Mouse (Mus musculus) stomach, postnatal 0 days (tissue): ENCODE results near the gene Clec16a. TPM values are rescaled to one million over a fixed set of nuclear protein-coding genes. Genes with fewer than 3 reads are reported as not detected.

ENCODE experiments used
- ATAC-seq: fragments of 200-750 bp; cut with Nextera tagmentation; 2 replicates; pipeline ENCODE4 v1.8.0; 2017; ENCODE audit not compliant: low FRiP score, low TSS enrichment
- DNase-seq: peaks from one replicate; pipeline ENCODE4 v3.0.0-alpha.2; 2016; ENCODE audit warnings: low spot score
- H3K27ac ChIP-seq: fragments of 300-500 bp; sonication (generic); replicated peaks from 2 replicates; pipeline ENCODE4 v1.5.1; 2014; ENCODE audit warnings: mild to moderate bottlenecking, control low read depth
- H3K27me3 ChIP-seq: fragments of 300-500 bp; sonication (generic); 2 replicates; pipeline ENCODE4 v1.6.1; 2014; ENCODE audit warnings: low read length; ENCODE audit not compliant: control insufficient read depth, insufficient read depth
- H3K36me3 ChIP-seq: fragments of 300-500 bp; sonication (generic); 2 replicates; pipeline ENCODE4 v1.6.1; 2014; ENCODE audit warnings: low read length, mixed read lengths; ENCODE audit not compliant: control insufficient read depth, insufficient read depth
- H3K4me1 ChIP-seq: fragments of 300-500 bp; sonication (generic); replicated peaks from 2 replicates; pipeline ENCODE4 v1.6.1; 2014; ENCODE audit warnings: antibody characterized with exemption; ENCODE audit not compliant: control insufficient read depth, insufficient read depth
- H3K4me2 ChIP-seq: fragments of 300-500 bp; sonication (generic); replicated peaks from 2 replicates; pipeline ENCODE4 v1.6.1; 2014; ENCODE audit warnings: low read depth, mild to moderate bottlenecking, control low read depth, moderate library complexity
- H3K4me3 ChIP-seq: fragments of 300-500 bp; sonication (generic); 2 replicates; pipeline ENCODE4 v1.5.1; 2014; ENCODE audit warnings: low read depth, low read length, control low read depth
- H3K9ac ChIP-seq: fragments of 300-500 bp; sonication (generic); 2 replicates; pipeline ENCODE4 v1.6.1; 2014; ENCODE audit warnings: mild to moderate bottlenecking, low read length, control low read depth, mixed read lengths
- H3K9me3 ChIP-seq: fragments of 300-500 bp; sonication (generic); 2 replicates; pipeline ENCODE4 v1.6.1; 2016; ENCODE audit warnings: low read length; ENCODE audit not compliant: control insufficient read depth
- CTCF ChIP-seq: IDR thresholded peaks from 2 replicates; pipeline ENCODE4 v1.5.1; 2016; ENCODE audit warnings: antibody characterized with exemption, low read depth, mild to moderate bottlenecking, moderate library complexity
- EP300 ChIP-seq: optimal IDR thresholded peaks from 2 replicates; pipeline ENCODE3; 2016; ENCODE audit warnings: antibody characterized with exemption
- WGBS: fragments of 180-500 bp; shearing (Covaris S2); extraction: QIAGEN DNeasy Blood & Tissue Kit; methylation state at CpG from one replicate; pipeline ENCODE4 v1.1.7; 2014; 5-methylcytosine and 5-hydroxymethylcytosine counted together
- polyA plus RNA-seq: library from polyadenylated mRNA; unstranded; fragments of >200 nt; fragmentation: Nextera tagmentation; extraction: Ambion mirVana; gene quantifications from 2 replicates; pipeline ENCODE4 v1.2.1, GENCODE M21; 2015

Gene Clec16a
- polyA plus RNA-seq, 1 experiment from 2014 or later: 28.1 TPM

DNA sequence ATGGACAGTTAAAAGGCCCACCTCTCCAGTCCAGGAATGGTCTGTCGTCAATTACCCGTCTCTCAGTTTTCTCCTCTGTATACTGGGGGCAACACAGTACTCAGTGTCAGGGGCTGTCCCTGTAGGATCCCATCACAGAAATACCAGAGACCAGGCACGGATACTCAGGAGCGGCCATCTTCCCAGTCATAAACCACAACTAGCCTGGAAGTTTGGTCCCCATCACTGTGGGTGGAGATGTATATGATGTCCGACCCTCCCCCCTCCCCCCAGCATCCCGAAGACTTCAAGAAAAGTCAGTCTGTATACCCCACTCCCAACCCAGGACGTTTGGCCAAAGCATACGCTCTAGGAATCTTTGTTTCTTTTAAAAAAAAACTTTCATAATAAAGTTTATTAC lies 238.3 kb downstream of the Clec16a start:
- Histone ChIP-seq H3K9ac (no peak overlapping the region), H3K4me2 (peak overlapping the region; percentile 96), H3K9me3 (no peaks in the 10 kb centered on the region), H3K27me3 (no peaks in the 10 kb centered on the region), H3K36me3 (no peaks in the 10 kb centered on the region), H3K4me3 (peak overlapping the region; percentile 73), H3K4me1 (peaks cover 15% of the 10 kb centered on the region), H3K27ac (no peak overlapping the region)
- no peak for ATAC-seq
- no peak for TF ChIP-seq EP300
- TF ChIP-seq CTCF: no peak
- DNase-seq: no peak
- 50% methylated on average over 8 of the region's 8 CpGs for WGBS

DNA sequence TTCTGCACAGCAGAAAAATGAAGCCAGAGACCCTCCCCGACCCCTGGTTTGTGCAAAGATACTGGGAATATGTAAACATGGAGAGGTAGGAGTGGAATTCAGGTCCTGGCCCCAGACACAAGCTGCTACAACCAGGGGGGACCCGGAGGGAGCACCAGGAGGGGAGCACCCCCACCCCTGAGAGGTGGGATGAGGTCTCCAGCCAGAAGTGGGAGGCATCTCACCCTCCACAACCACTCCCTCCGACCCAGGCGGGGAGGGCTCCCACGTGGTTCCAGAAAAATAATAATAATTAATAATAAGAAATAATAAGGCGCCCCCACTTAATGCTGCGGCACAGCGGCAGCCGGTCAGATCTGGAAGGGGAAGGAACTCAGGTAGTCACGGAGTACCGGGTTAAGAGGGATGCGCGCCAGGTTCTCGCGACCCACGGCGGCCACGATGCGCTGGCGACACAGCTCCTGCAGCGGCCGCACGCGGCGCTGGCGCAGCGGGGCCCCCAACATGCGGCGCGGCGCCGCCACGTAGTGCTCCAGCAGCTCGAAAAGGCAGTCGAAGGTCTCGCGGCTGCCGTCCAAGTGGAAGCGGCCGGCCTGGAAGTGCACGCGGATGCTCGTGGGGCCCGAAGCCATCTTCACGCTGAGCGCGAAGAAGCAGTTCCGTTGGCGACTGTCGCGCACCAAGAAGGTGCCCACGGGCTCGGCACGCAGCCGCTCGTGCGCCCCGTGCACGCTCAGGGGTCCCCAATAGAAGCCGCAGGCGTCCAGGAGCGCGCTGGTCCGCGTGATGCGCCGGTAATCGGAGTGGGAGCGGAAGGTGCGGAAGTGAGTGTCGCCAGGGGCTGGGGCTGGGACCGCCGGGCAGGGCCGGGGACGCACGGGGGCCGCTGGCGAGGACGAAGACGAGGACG lies 239.0 kb downstream of the Clec16a start:
- peak overlapping the region; percentile 83 for H3K9ac ChIP-seq
- 2% methylated on average over 81 of the region's 81 CpGs for WGBS
- H3K9me3 ChIP-seq: no peaks in the 10 kb centered on the region
- no peaks in the 10 kb centered on the region for H3K36me3 ChIP-seq
- H3K4me1 ChIP-seq: peaks cover 15% of the 10 kb centered on the region
- peak; percentile 63 for DNase-seq
- TF ChIP-seq EP300: no peak
- peak; percentile 15; the same call in 1 of the 2 replicates for TF ChIP-seq CTCF
- peak overlapping the region; percentile 99 for H3K27ac ChIP-seq
- peak overlapping the region; percentile 96 for H3K4me2 ChIP-seq
- peak overlapping the region; percentile 73 for H3K4me3 ChIP-seq
- peak; percentile 1; the same call in 1 of the 2 replicates for ATAC-seq
- H3K27me3 ChIP-seq: no peaks in the 10 kb centered on the region

DNA sequence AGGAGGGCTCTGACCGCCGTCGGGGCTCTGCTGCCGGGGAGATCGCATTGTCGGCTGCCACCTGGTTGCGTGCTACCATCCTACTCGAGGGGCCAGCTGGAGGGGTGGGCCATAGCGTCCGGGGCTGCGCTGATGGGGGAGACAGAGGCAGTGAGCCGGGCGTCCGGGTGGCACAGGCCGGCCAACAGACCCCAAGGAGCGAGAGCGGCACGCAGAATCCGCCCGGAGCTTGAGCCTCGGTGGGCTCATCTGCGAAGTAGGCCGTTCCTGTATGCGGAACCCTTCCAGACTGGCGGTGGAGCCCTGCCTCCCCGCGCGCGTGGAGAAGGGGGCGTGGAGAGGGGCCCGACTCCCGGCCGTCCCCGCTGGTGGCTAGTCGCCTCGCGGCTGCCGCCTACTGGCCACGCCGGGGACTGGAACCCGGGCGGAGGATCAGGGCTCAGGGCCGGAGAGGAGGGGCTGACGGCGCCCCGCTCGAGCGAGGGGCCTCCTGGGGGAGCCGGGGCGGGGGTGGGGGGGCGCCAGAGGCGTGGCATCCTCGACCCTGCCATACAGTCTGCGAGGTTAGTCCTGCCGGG lies 239.7 kb downstream of the Clec16a start:
- Histone ChIP-seq H3K36me3 (no peaks in the 10 kb centered on the region), H3K4me3 (peak overlapping the region; percentile 73), H3K4me2 (peak overlapping the region; percentile 96), H3K27ac (peak overlapping the region; percentile 99), H3K9ac (peak overlapping the region; percentile 83), H3K27me3 (no peaks in the 10 kb centered on the region), H3K4me1 (peaks cover 15% of the 10 kb centered on the region), H3K9me3 (no peaks in the 10 kb centered on the region)
- TF ChIP-seq EP300: no peak
- TF ChIP-seq CTCF: peak; percentile 88
- DNase-seq (peak; percentile 94), ATAC-seq (peak; percentile 82)
- WGBS: 0% methylated on average over 46 of the region's 55 CpGs

DNA sequence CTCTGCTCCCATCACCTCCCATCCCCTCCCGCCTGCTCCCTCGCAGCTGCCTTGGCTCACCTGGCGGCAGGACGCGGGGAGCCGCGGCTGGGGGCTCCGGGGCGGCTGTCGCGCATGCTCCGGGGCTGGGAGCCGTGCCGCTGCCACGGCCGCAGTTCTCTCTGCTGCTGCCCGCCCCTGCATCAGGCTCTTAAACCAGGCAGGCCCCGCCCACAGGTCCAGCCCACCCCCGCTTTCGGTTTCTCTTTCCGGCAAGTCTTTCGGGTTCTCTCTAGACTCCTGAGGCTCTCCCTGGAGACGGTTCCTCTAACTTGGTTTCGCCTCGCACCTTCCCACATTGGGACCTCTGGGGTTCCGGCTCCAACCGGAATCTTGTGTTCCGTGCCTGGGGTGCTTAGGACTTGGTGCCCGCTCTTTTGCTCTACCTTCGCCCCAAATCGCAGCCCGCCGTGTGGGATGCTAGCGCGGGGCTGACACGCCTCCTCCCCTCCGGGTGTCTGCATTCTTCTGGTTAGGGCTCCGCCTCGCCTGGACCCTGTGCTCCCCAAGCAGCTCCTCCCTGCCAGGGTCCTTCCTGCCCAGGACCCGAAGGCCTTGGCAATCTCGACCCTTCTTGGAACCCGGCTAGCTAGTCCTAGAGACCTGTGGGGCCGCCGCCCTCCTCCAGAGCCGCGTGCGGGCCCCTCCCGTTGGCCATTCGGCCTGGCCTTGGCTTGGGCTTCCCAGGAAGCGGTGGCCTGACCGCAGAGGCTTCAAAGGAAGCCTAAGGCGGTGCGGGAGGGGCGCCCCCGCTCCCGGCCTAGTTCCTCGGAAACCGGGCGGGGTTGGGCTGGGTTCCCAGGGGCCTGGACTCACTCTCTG lies 240.5 kb downstream of the Clec16a start, which contains the start of gene Socs1:
Gene Socs1 (minus strand): TSS at position 166 of the 861 bp plus-strand sequence.
- ATAC-seq (peak; percentile 81), DNase-seq (peak; percentile 93)
- H3K4me3 ChIP-seq: peak within 1 kb of the TSS; percentile 73
- H3K27me3 ChIP-seq: no peaks in the 10 kb centered on the region
- peaks cover 15% of the 10 kb centered on the region for H3K4me1 ChIP-seq
- H3K36me3 ChIP-seq: no peaks in the 10 kb centered on the region
- WGBS: under 1% methylated on average over 54 of the region's 59 CpGs
- TF ChIP-seq EP300 (no peak), CTCF (no peak)
- no peaks in the 10 kb centered on the region for H3K9me3 ChIP-seq
- H3K27ac ChIP-seq: peak within 1 kb of the TSS; percentile 99
- peak within 1 kb of the TSS; percentile 83 for H3K9ac ChIP-seq
- H3K4me2 ChIP-seq: peak within 1 kb of the TSS; percentile 96

DNA sequence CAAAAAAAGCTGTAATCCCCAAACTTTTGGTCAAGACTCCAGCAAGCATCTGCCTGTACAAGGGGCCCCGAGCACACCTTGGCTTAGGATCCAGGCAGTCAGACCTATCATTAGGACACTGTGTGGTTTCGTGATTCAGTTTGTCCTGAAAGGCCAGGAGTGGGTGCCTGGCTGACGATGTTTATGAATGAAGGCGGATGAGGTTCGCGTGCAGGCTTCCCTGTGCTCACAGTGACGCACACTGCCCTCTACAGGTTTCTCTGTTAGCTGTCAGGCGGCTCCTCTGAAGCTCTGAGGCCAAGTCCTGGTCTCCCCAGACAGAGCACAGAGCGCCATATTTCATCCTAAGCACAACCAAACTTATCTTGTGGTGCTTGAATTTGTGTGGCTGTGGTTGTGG lies 241.1 kb downstream of the Clec16a start:
- peak; percentile 89 for DNase-seq
- Histone ChIP-seq H3K36me3 (no peaks in the 10 kb centered on the region), H3K4me2 (peak overlapping the region; percentile 96), H3K9me3 (no peaks in the 10 kb centered on the region), H3K27ac (peak overlapping the region; percentile 99), H3K4me1 (peaks cover 15% of the 10 kb centered on the region), H3K27me3 (no peaks in the 10 kb centered on the region), H3K4me3 (peak overlapping the region; percentile 73), H3K9ac (peak overlapping the region; percentile 83)
- peak; percentile 63 for ATAC-seq
- no peak for TF ChIP-seq EP300
- TF ChIP-seq CTCF: peak; percentile 92
- WGBS: 2% methylated on average over 9 of the region's 9 CpGs
